ENCODE assay signal across 8 mouse cellular contexts in genomic region chr2:80266894-80267293, GRCm38 (mm10). TPM values are rescaled to one million over a fixed set of nuclear protein-coding genes. Genes with fewer than 3 reads are reported as not detected.
DNase-seq lines count a peak whose midpoint lies in the region; ATAC-seq and TF ChIP-seq lines count a peak whose summit lies in the region.

No protein-coding gene starts in this region.

- no peak for TF ChIP-seq POLR2A in cerebellum, adult 2 months (IDR thresholded peaks at IDR 0.05; ENCODE audit: borderline replicate concordance, insufficient read depth, low read length)

- DNase-seq in Muller cell, postnatal 12 days (ENCODE audit: inconsistent ontology term): peak; percentile 61
- DNase-seq in cerebellum, adult 2 months: peak; percentile 30 to 33
- peak; percentile 82 for DNase-seq in forebrain, postnatal 0 days
- peak; percentile 68 for DNase-seq in hindbrain, embryonic 10.5 days (ENCODE audit: low spot score)
- peak; percentile 77 for DNase-seq in layer of hippocampus, adult 9-10 months (ENCODE audit: low spot score)
- peak; percentile 35 for DNase-seq in ovary, adult 18-20 months (ENCODE audit: low spot score)
- DNase-seq in thymus, postnatal 36 days: peak; percentile 20 to 31

- no peak overlapping the region for H3K4me3 ChIP-seq in cerebellum, adult 2 months (replicated peaks; ENCODE audit: insufficient read depth, low read depth, low read length)
- H3K4me3 ChIP-seq in forebrain, postnatal 0 days (ENCODE audit: low read depth, low read length): no peak overlapping the region
- H3K4me3 ChIP-seq in hindbrain, embryonic 10.5 days: no peak overlapping the region; the same call in 1 of the 2 replicates
- no peak overlapping the region for H3K4me3 ChIP-seq in lung, embryonic 15.5 days

- no peak overlapping the region for H3K9ac ChIP-seq in forebrain, postnatal 0 days
- H3K9ac ChIP-seq in lung, embryonic 15.5 days: no peak overlapping the region

- no peaks in the 10 kb centered on the region for H3K36me3 ChIP-seq in forebrain, postnatal 0 days (ENCODE audit: insufficient read depth)
- H3K36me3 ChIP-seq in hindbrain, embryonic 10.5 days: no peaks in the 10 kb centered on the region
- no peaks in the 10 kb centered on the region for H3K36me3 ChIP-seq in lung, embryonic 15.5 days

- no peak overlapping the region for H3K27ac ChIP-seq in cerebellum, adult 2 months (ENCODE audit: insufficient read depth, low read length)
- H3K27ac ChIP-seq in forebrain, postnatal 0 days (ENCODE audit: low read depth, low read length): no peak overlapping the region
- no peak overlapping the region for H3K27ac ChIP-seq in hindbrain, embryonic 10.5 days
- no peak overlapping the region for H3K27ac ChIP-seq in lung, embryonic 15.5 days

- TF ChIP-seq CTCF in cerebellum, adult 2 months (IDR thresholded peaks at IDR 0.05; ENCODE audit: borderline replicate concordance, insufficient read depth, low read depth, low read length): peak; percentile 69
- TF ChIP-seq CTCF in forebrain, postnatal 0 days (IDR thresholded peaks at IDR 0.05; ENCODE audit: low read depth): peak; percentile 91

- peak overlapping the region; percentile 30; the same call in 1 of the 2 replicates for H3K4me2 ChIP-seq in forebrain, postnatal 0 days (ENCODE audit: low read depth)
- peak overlapping the region; percentile 40 for H3K4me2 ChIP-seq in lung, embryonic 15.5 days

- no peaks in the 10 kb centered on the region for H3K4me1 ChIP-seq in cerebellum, adult 2 months (ENCODE audit: control insufficient read depth, insufficient read depth, low read length)
- H3K4me1 ChIP-seq in forebrain, postnatal 0 days (ENCODE audit: insufficient read depth): no peaks in the 10 kb centered on the region
- H3K4me1 ChIP-seq in hindbrain, embryonic 10.5 days (replicated peaks): no peaks in the 10 kb centered on the region
- 0 out of 2 replicates have a peak, but pooled peaks cover 3% of the 10 kb centered on the region for H3K4me1 ChIP-seq in lung, embryonic 15.5 days

- 18% methylated on average over 11 of the region's 11 CpGs for WGBS in cerebellum, adult 2 months
- 19% methylated on average over 11 of the region's 11 CpGs for WGBS in forebrain, postnatal 0 days
- 24% methylated on average over 11 of the region's 11 CpGs for WGBS in hindbrain, embryonic 10.5 days
- 9% methylated on average over 11 of the region's 11 CpGs for WGBS in lung, embryonic 15.5 days

- no peaks in the 10 kb centered on the region for H3K27me3 ChIP-seq in cerebellum, adult 2 months (ENCODE audit: control insufficient read depth, insufficient read depth, low read length)
- H3K27me3 ChIP-seq in forebrain, postnatal 0 days (ENCODE audit: insufficient read depth, low read length): no peaks in the 10 kb centered on the region
- H3K27me3 ChIP-seq in hindbrain, embryonic 10.5 days (ENCODE audit: insufficient read depth, poor library complexity, severe bottlenecking): no peaks in the 10 kb centered on the region
- H3K27me3 ChIP-seq in lung, embryonic 15.5 days: no peaks in the 10 kb centered on the region

- no peaks in the 10 kb centered on the region for H3K9me3 ChIP-seq in forebrain, postnatal 0 days (ENCODE audit: low read length)
- H3K9me3 ChIP-seq in hindbrain, embryonic 10.5 days: no peaks in the 10 kb centered on the region
- no peaks in the 10 kb centered on the region for H3K9me3 ChIP-seq in lung, embryonic 15.5 days

- peak; percentile 71 for ATAC-seq in forebrain, postnatal 0 days
- no peak for ATAC-seq in lung, embryonic 15.5 days (ENCODE audit: borderline replicate concordance, extremely low read depth, low FRiP score, low TSS enrichment)

RNA-seq across cellular contexts. Expression of gene Prdx6b, which starts 25.4 kb away (rescaled TPM):
- not detected in 2 replicates for polyA plus RNA-seq in cerebellum, adult 2 months (2012; rRNA removed)
- total RNA-seq in forebrain, postnatal 0 days (2014; rRNA removed): not detected in 2 replicates
- polyA plus RNA-seq in forebrain, postnatal 0 days (2015; fragmentation: Nextera tagmentation; extraction: Ambion mirVana): not detected in 2 replicates
- not detected in 2 replicates for polyA plus RNA-seq in hindbrain, embryonic 10.5 days (2016; fragmentation: Nextera tagmentation; extraction: Ambion mirVana)
- polyA plus RNA-seq in lung, embryonic 15.5 days (2015; fragmentation: Nextera tagmentation; extraction: Ambion mirVana): not detected in 2 replicates

RNA-seq across cellular contexts. Expression of gene Dnajc10, which starts 48.4 kb away (rescaled TPM):
- polyA plus RNA-seq in cerebellum, adult 2 months (2012; rRNA removed): 40.2 and 43.3 TPM in 2 replicates
- 69.6 and 79.8 TPM in 2 replicates for total RNA-seq in forebrain, postnatal 0 days (2014; rRNA removed)
- polyA plus RNA-seq in forebrain, postnatal 0 days (2015; fragmentation: Nextera tagmentation; extraction: Ambion mirVana): 42.1 and 53.4 TPM in 2 replicates
- polyA plus RNA-seq in hindbrain, embryonic 10.5 days (2016; fragmentation: Nextera tagmentation; extraction: Ambion mirVana): 74.3 and 83.8 TPM in 2 replicates
- 89.7 and 95.8 TPM in 2 replicates for polyA plus RNA-seq in lung, embryonic 15.5 days (2015; fragmentation: Nextera tagmentation; extraction: Ambion mirVana)

Comparison
In these comparisons a context has a peak if more than half of its experiments do, and no peak if none do; other contexts are left out.
1. DNase-seq: peak in every context shown above with its lines; median percentile 82 in forebrain, postnatal 0 days; 77 in layer of hippocampus, adult 9-10 months; 68 in hindbrain, embryonic 10.5 days; 61 in Muller cell, postnatal 12 days; 35 in ovary, adult 18-20 months; 32 in cerebellum, adult 2 months; 26 in thymus, postnatal 36 days.